Mouse (Mus musculus): Measurements from ENCODE around the gene Spns2. TPM values are rescaled to one million over a fixed set of nuclear protein-coding genes. Genes with fewer than 3 reads are reported as not detected.
"Not testable (repeated sequence)": the region's sequence is repeated elsewhere in the genome, so short reads cannot be mapped to it uniquely, and the experiment has no call there.

Spns2 gene
- polyA plus RNA-seq, 1 experiment from 2014 or later: 4.6 TPM

- H3K4me2 ChIP-seq (ENCODE audit: low read length); DNase-seq (ENCODE audit: low spot score); H3K27ac ChIP-seq (ENCODE audit: low read depth, low read length); H3K9me3 ChIP-seq (replicated peaks; ENCODE audit: control insufficient read depth, low read length); H3K4me3 ChIP-seq (ENCODE audit: low read depth, low read length); H3K36me3 ChIP-seq (ENCODE audit: control insufficient read depth, insufficient read depth, low read length); ATAC-seq; H3K27me3 ChIP-seq (replicated peaks; ENCODE audit: control insufficient read depth, insufficient read depth, low read length); H3K4me1 ChIP-seq (ENCODE audit: control insufficient read depth, insufficient read depth, low read length); H3K9ac ChIP-seq (ENCODE audit: low read length): not testable (repeated sequence)
- 60% methylated on average over 9 of the region's 9 CpGs for WGBS
Observed at GRCm38 (mm10) chr11:72430311-72431068, 59.2 kb downstream of the Spns2 start.

GRCm38 (mm10) chr11:72429288-72429690 is 60.4 kb downstream of the Spns2 start:
- peak overlapping the region; percentile 18; the same call in 1 of the 2 replicates for H3K4me2 ChIP-seq (ENCODE audit: low read length)
- WGBS: 49% methylated on average over 7 of the region's 7 CpGs
- no peaks in the 10 kb centered on the region for H3K9me3 ChIP-seq (replicated peaks; ENCODE audit: control insufficient read depth, low read length)
- no peaks in the 10 kb centered on the region for H3K36me3 ChIP-seq (ENCODE audit: control insufficient read depth, insufficient read depth, low read length)
- no peaks in the 10 kb centered on the region for H3K4me1 ChIP-seq (ENCODE audit: control insufficient read depth, insufficient read depth, low read length)
- H3K4me3 ChIP-seq (ENCODE audit: low read depth, low read length): no peak overlapping the region
- DNase-seq (ENCODE audit: low spot score) (peak; percentile 83), ATAC-seq (peak; percentile 79)
- no peak overlapping the region; the same call in 1 of the 2 replicates for H3K27ac ChIP-seq (ENCODE audit: low read depth, low read length)
- no peak overlapping the region for H3K9ac ChIP-seq (ENCODE audit: low read length)
- H3K27me3 ChIP-seq (replicated peaks; ENCODE audit: control insufficient read depth, insufficient read depth, low read length): no peaks in the 10 kb centered on the region

GRCm38 (mm10) chr11:72428694-72429093 is 61.0 kb downstream of the Spns2 start:
- Histone ChIP-seq H3K4me1 (ENCODE audit: control insufficient read depth, insufficient read depth, low read length) (no peaks in the 10 kb centered on the region), H3K4me3 (ENCODE audit: low read depth, low read length) (no peak overlapping the region), H3K9me3 (replicated peaks; ENCODE audit: control insufficient read depth, low read length) (no peaks in the 10 kb centered on the region), H3K36me3 (ENCODE audit: control insufficient read depth, insufficient read depth, low read length) (no peaks in the 10 kb centered on the region), H3K27me3 (replicated peaks; ENCODE audit: control insufficient read depth, insufficient read depth, low read length) (no peaks in the 10 kb centered on the region), H3K4me2 (ENCODE audit: low read length) (no peak overlapping the region), H3K27ac (ENCODE audit: low read depth, low read length) (no peak overlapping the region), H3K9ac (ENCODE audit: low read length) (no peak overlapping the region)
- peak; percentile 61 for ATAC-seq
- WGBS: 5% methylated on average over 5 of the region's 5 CpGs
- peak; percentile 80 for DNase-seq (ENCODE audit: low spot score)

- DNase-seq (ENCODE audit: low spot score) (no peak), ATAC-seq (no peak)
- Histone ChIP-seq H3K4me2 (ENCODE audit: low read length) (no peak overlapping the region), H3K27ac (ENCODE audit: low read depth, low read length) (no peak overlapping the region), H3K4me3 (ENCODE audit: low read depth, low read length) (no peak overlapping the region), H3K36me3 (ENCODE audit: control insufficient read depth, insufficient read depth, low read length) (no peaks in the 10 kb centered on the region), H3K27me3 (replicated peaks; ENCODE audit: control insufficient read depth, insufficient read depth, low read length) (no peaks in the 10 kb centered on the region), H3K9ac (ENCODE audit: low read length) (no peak overlapping the region), H3K9me3 (replicated peaks; ENCODE audit: control insufficient read depth, low read length) (no peaks in the 10 kb centered on the region), H3K4me1 (ENCODE audit: control insufficient read depth, insufficient read depth, low read length) (no peaks in the 10 kb centered on the region)
Observed at GRCm38 (mm10) chr11:72426884-72427283, 62.8 kb downstream of the Spns2 start.

- no peak overlapping the region for H3K9ac ChIP-seq (ENCODE audit: low read length)
- H3K4me2 ChIP-seq (ENCODE audit: low read length): no peak overlapping the region
- no peak overlapping the region for H3K27ac ChIP-seq (ENCODE audit: low read depth, low read length)
- DNase-seq (ENCODE audit: low spot score) (no peak), ATAC-seq (no peak)
- no peak overlapping the region for H3K4me3 ChIP-seq (ENCODE audit: low read depth, low read length)
- no peaks in the 10 kb centered on the region for H3K9me3 ChIP-seq (replicated peaks; ENCODE audit: control insufficient read depth, low read length)
- H3K4me1 ChIP-seq (ENCODE audit: control insufficient read depth, insufficient read depth, low read length): no peaks in the 10 kb centered on the region
- H3K36me3 ChIP-seq (ENCODE audit: control insufficient read depth, insufficient read depth, low read length): no peaks in the 10 kb centered on the region
- no peaks in the 10 kb centered on the region for H3K27me3 ChIP-seq (replicated peaks; ENCODE audit: control insufficient read depth, insufficient read depth, low read length)
Observed at GRCm38 (mm10) chr11:72425201-72425600, 64.5 kb downstream of the Spns2 start.

- no peaks in the 10 kb centered on the region for H3K36me3 ChIP-seq (ENCODE audit: control insufficient read depth, insufficient read depth, low read length)
- no peak for DNase-seq (ENCODE audit: low spot score)
- no peak overlapping the region for H3K27ac ChIP-seq (ENCODE audit: low read depth, low read length)
- no peak overlapping the region for H3K4me3 ChIP-seq (ENCODE audit: low read depth, low read length)
- WGBS: 83% methylated on average over 4 of the region's 4 CpGs
- H3K9me3 ChIP-seq (replicated peaks; ENCODE audit: control insufficient read depth, low read length): no peaks in the 10 kb centered on the region
- H3K4me1 ChIP-seq (ENCODE audit: control insufficient read depth, insufficient read depth, low read length): no peaks in the 10 kb centered on the region
- ATAC-seq: no peak
- H3K27me3 ChIP-seq (replicated peaks; ENCODE audit: control insufficient read depth, insufficient read depth, low read length): no peaks in the 10 kb centered on the region
- no peak overlapping the region for H3K9ac ChIP-seq (ENCODE audit: low read length)
- H3K4me2 ChIP-seq (ENCODE audit: low read length): no peak overlapping the region
Observed at GRCm38 (mm10) chr11:72423686-72424085, 66.0 kb downstream of the Spns2 start.

GRCm38 (mm10) chr11:72421518-72422278 is 68.0 kb downstream of the Spns2 start:
- Histone ChIP-seq H3K9me3 (replicated peaks; ENCODE audit: control insufficient read depth, low read length) (no peaks in the 10 kb centered on the region), H3K36me3 (ENCODE audit: control insufficient read depth, insufficient read depth, low read length) (no peaks in the 10 kb centered on the region), H3K4me1 (ENCODE audit: control insufficient read depth, insufficient read depth, low read length) (no peaks in the 10 kb centered on the region), H3K4me2 (ENCODE audit: low read length) (no peak overlapping the region), H3K27ac (ENCODE audit: low read depth, low read length) (no peak overlapping the region), H3K4me3 (ENCODE audit: low read depth, low read length) (no peak overlapping the region), H3K9ac (ENCODE audit: low read length) (no peak overlapping the region), H3K27me3 (replicated peaks; ENCODE audit: control insufficient read depth, insufficient read depth, low read length) (no peaks in the 10 kb centered on the region)
- DNase-seq (ENCODE audit: low spot score) (no peak), ATAC-seq (no peak)
- WGBS: 84% methylated on average over 11 of the region's 11 CpGs

- DNase-seq (ENCODE audit: low spot score): no peak
- no peaks in the 10 kb centered on the region for H3K27me3 ChIP-seq (replicated peaks; ENCODE audit: control insufficient read depth, insufficient read depth, low read length)
- no peaks in the 10 kb centered on the region for H3K9me3 ChIP-seq (replicated peaks; ENCODE audit: control insufficient read depth, low read length)
- no peak overlapping the region for H3K27ac ChIP-seq (ENCODE audit: low read depth, low read length)
- WGBS: 81% methylated on average over 6 of the region's 6 CpGs
- H3K9ac ChIP-seq (ENCODE audit: low read length): no peak overlapping the region
- H3K4me3 ChIP-seq (ENCODE audit: low read depth, low read length): no peak overlapping the region
- ATAC-seq: no peak
- H3K36me3 ChIP-seq (ENCODE audit: control insufficient read depth, insufficient read depth, low read length): no peaks in the 10 kb centered on the region
- H3K4me2 ChIP-seq (ENCODE audit: low read length): no peak overlapping the region
- no peaks in the 10 kb centered on the region for H3K4me1 ChIP-seq (ENCODE audit: control insufficient read depth, insufficient read depth, low read length)
Observed at GRCm38 (mm10) chr11:72420460-72421122, 69.1 kb downstream of the Spns2 start.

GRCm38 (mm10) chr11:72419006-72419405 is 70.7 kb downstream of the Spns2 start:
- ATAC-seq: no peak
- Histone ChIP-seq H3K36me3 (ENCODE audit: control insufficient read depth, insufficient read depth, low read length) (no peaks in the 10 kb centered on the region), H3K4me2 (ENCODE audit: low read length) (no peak overlapping the region), H3K4me3 (ENCODE audit: low read depth, low read length) (no peak overlapping the region), H3K9ac (ENCODE audit: low read length) (no peak overlapping the region), H3K27ac (ENCODE audit: low read depth, low read length) (no peak overlapping the region), H3K9me3 (replicated peaks; ENCODE audit: control insufficient read depth, low read length) (no peaks in the 10 kb centered on the region), H3K4me1 (ENCODE audit: control insufficient read depth, insufficient read depth, low read length) (no peaks in the 10 kb centered on the region), H3K27me3 (replicated peaks; ENCODE audit: control insufficient read depth, insufficient read depth, low read length) (no peaks in the 10 kb centered on the region)
- WGBS: 89% methylated on average over 6 of the region's 6 CpGs
- DNase-seq (ENCODE audit: low spot score): no peak

All from forebrain, embryonic 14.5 days (tissue).